Mouse (Mus musculus): ENCODE data around the gene Mrps10. TPM values are rescaled to one million over a fixed set of nuclear protein-coding genes. Genes with fewer than 3 reads are reported as not detected.

Gene Mrps10
- polyA plus RNA-seq, 1 experiment from 2014 or later: 31.7 TPM

- H3K4me1 ChIP-seq (ENCODE audit: control insufficient read depth, low read depth, low read length): peaks cover 5% of the 10 kb centered on the region; the same call in 1 of the 2 replicates
- H3K4me3 ChIP-seq (ENCODE audit: low read depth, low read length): no peak overlapping the region
- WGBS (ENCODE audit: insufficient replicate concordance): 6% methylated on average over 4 of the region's 4 CpGs
- H3K9ac ChIP-seq (ENCODE audit: low read depth, low read length): no peak overlapping the region
- no peaks in the 10 kb centered on the region for H3K9me3 ChIP-seq (replicated peaks; ENCODE audit: control insufficient read depth, low read length)
- peak; percentile 58; the same call in 1 of the 2 replicates for ATAC-seq (ENCODE audit: low read depth)
- H3K36me3 ChIP-seq (ENCODE audit: control insufficient read depth, insufficient read depth): peaks cover 10% of the 10 kb centered on the region; the same call in 1 of the 2 replicates
- no peaks in the 10 kb centered on the region for H3K27me3 ChIP-seq (ENCODE audit: control insufficient read depth, insufficient read depth, low read depth, low read length)
- no peak overlapping the region for H3K4me2 ChIP-seq (ENCODE audit: low read depth, low read length)
- no peak overlapping the region for H3K27ac ChIP-seq (ENCODE audit: low read length)
Measured at GRCm38 (mm10) chr17:47371451-47371850, 2.8 kb downstream of the Mrps10 start.

GRCm38 (mm10) chr17:47373991-47374390 lies 5.3 kb downstream of the Mrps10 start:
- Histone ChIP-seq H3K4me1 (ENCODE audit: control insufficient read depth, low read depth, low read length) (peaks cover 5% of the 10 kb centered on the region; the same call in 1 of the 2 replicates), H3K9me3 (replicated peaks; ENCODE audit: control insufficient read depth, low read length) (no peaks in the 10 kb centered on the region), H3K27ac (ENCODE audit: low read length) (no peak overlapping the region), H3K9ac (ENCODE audit: low read depth, low read length) (no peak overlapping the region), H3K36me3 (ENCODE audit: control insufficient read depth, insufficient read depth) (peaks cover 13% of the 10 kb centered on the region; the same call in 1 of the 2 replicates), H3K27me3 (ENCODE audit: control insufficient read depth, insufficient read depth, low read depth, low read length) (no peaks in the 10 kb centered on the region), H3K4me3 (ENCODE audit: low read depth, low read length) (no peak overlapping the region), H3K4me2 (ENCODE audit: low read depth, low read length) (no peak overlapping the region)
- 79% methylated on average over 6 of the region's 6 CpGs for WGBS (ENCODE audit: insufficient replicate concordance)
- no peak for ATAC-seq (ENCODE audit: low read depth)

GRCm38 (mm10) chr17:47376779-47377280 lies 8.1 kb downstream of the Mrps10 start:
- H3K27me3 ChIP-seq (ENCODE audit: control insufficient read depth, insufficient read depth, low read depth, low read length): no peaks in the 10 kb centered on the region
- no peak overlapping the region for H3K27ac ChIP-seq (ENCODE audit: low read length)
- H3K4me1 ChIP-seq (ENCODE audit: control insufficient read depth, low read depth, low read length): no peaks in the 10 kb centered on the region
- H3K4me2 ChIP-seq (ENCODE audit: low read depth, low read length): no peak overlapping the region
- WGBS (ENCODE audit: insufficient replicate concordance): 74% methylated on average over 6 of the region's 6 CpGs
- no peak overlapping the region for H3K4me3 ChIP-seq (ENCODE audit: low read depth, low read length)
- no peak for ATAC-seq (ENCODE audit: low read depth)
- H3K9me3 ChIP-seq (replicated peaks; ENCODE audit: control insufficient read depth, low read length): no peaks in the 10 kb centered on the region
- peaks cover 13% of the 10 kb centered on the region; the same call in 1 of the 2 replicates for H3K36me3 ChIP-seq (ENCODE audit: control insufficient read depth, insufficient read depth)
- no peak overlapping the region for H3K9ac ChIP-seq (ENCODE audit: low read depth, low read length)

GRCm38 (mm10) chr17:47378133-47378532 lies 9.4 kb downstream of the Mrps10 start:
- H3K27ac ChIP-seq (ENCODE audit: low read length): no peak overlapping the region
- H3K4me2 ChIP-seq (ENCODE audit: low read depth, low read length): no peak overlapping the region
- peaks cover 13% of the 10 kb centered on the region; the same call in 1 of the 2 replicates for H3K36me3 ChIP-seq (ENCODE audit: control insufficient read depth, insufficient read depth)
- no peaks in the 10 kb centered on the region for H3K9me3 ChIP-seq (replicated peaks; ENCODE audit: control insufficient read depth, low read length)
- H3K27me3 ChIP-seq (ENCODE audit: control insufficient read depth, insufficient read depth, low read depth, low read length): no peaks in the 10 kb centered on the region
- H3K4me1 ChIP-seq (ENCODE audit: control insufficient read depth, low read depth, low read length): no peaks in the 10 kb centered on the region
- no peak overlapping the region for H3K4me3 ChIP-seq (ENCODE audit: low read depth, low read length)
- 81% methylated on average over 15 of the region's 15 CpGs for WGBS (ENCODE audit: insufficient replicate concordance)
- H3K9ac ChIP-seq (ENCODE audit: low read depth, low read length): no peak overlapping the region
- no peak for ATAC-seq (ENCODE audit: low read depth)

GRCm38 (mm10) chr17:47381917-47382316 lies 13.2 kb downstream of the Mrps10 start:
- H3K4me3 ChIP-seq (ENCODE audit: low read depth, low read length): no peak overlapping the region
- H3K9ac ChIP-seq (ENCODE audit: low read depth, low read length): no peak overlapping the region
- 72% methylated on average over 11 of the region's 11 CpGs for WGBS (ENCODE audit: insufficient replicate concordance)
- ATAC-seq (ENCODE audit: low read depth): no peak
- H3K9me3 ChIP-seq (replicated peaks; ENCODE audit: control insufficient read depth, low read length): no peaks in the 10 kb centered on the region; the same call in 1 of the 2 replicates
- H3K4me1 ChIP-seq (ENCODE audit: control insufficient read depth, low read depth, low read length): no peaks in the 10 kb centered on the region
- no peak overlapping the region for H3K27ac ChIP-seq (ENCODE audit: low read length)
- no peak overlapping the region for H3K4me2 ChIP-seq (ENCODE audit: low read depth, low read length)
- H3K36me3 ChIP-seq (ENCODE audit: control insufficient read depth, insufficient read depth): no peaks in the 10 kb centered on the region
- no peaks in the 10 kb centered on the region for H3K27me3 ChIP-seq (ENCODE audit: control insufficient read depth, insufficient read depth, low read depth, low read length)

- Histone ChIP-seq H3K9me3 (replicated peaks; ENCODE audit: control insufficient read depth, low read length) (no peaks in the 10 kb centered on the region; the same call in 1 of the 2 replicates), H3K9ac (ENCODE audit: low read depth, low read length) (no peak overlapping the region), H3K27ac (ENCODE audit: low read length) (no peak overlapping the region), H3K36me3 (ENCODE audit: control insufficient read depth, insufficient read depth) (no peaks in the 10 kb centered on the region), H3K4me3 (ENCODE audit: low read depth, low read length) (no peak overlapping the region), H3K4me1 (ENCODE audit: control insufficient read depth, low read depth, low read length) (no peaks in the 10 kb centered on the region), H3K27me3 (ENCODE audit: control insufficient read depth, insufficient read depth, low read depth, low read length) (no peaks in the 10 kb centered on the region), H3K4me2 (ENCODE audit: low read depth, low read length) (no peak overlapping the region)
- 63% methylated on average over 4 of the region's 4 CpGs for WGBS (ENCODE audit: insufficient replicate concordance)
- no peak; the same call in 1 of the 2 replicates for ATAC-seq (ENCODE audit: low read depth)
Measured at GRCm38 (mm10) chr17:47383266-47383665, 14.6 kb downstream of the Mrps10 start.

- no peak for ATAC-seq (ENCODE audit: low read depth)
- Histone ChIP-seq H3K4me1 (ENCODE audit: control insufficient read depth, low read depth, low read length) (no peaks in the 10 kb centered on the region), H3K4me3 (ENCODE audit: low read depth, low read length) (no peak overlapping the region), H3K36me3 (ENCODE audit: control insufficient read depth, insufficient read depth) (no peaks in the 10 kb centered on the region), H3K9ac (ENCODE audit: low read depth, low read length) (no peak overlapping the region), H3K9me3 (replicated peaks; ENCODE audit: control insufficient read depth, low read length) (no peaks in the 10 kb centered on the region; the same call in 1 of the 2 replicates), H3K4me2 (ENCODE audit: low read depth, low read length) (no peak overlapping the region), H3K27me3 (ENCODE audit: control insufficient read depth, insufficient read depth, low read depth, low read length) (no peaks in the 10 kb centered on the region), H3K27ac (ENCODE audit: low read length) (no peak overlapping the region)
- 76% methylated on average over 3 of the region's 3 CpGs for WGBS (ENCODE audit: insufficient replicate concordance)
Measured at GRCm38 (mm10) chr17:47384064-47384463, 15.4 kb downstream of the Mrps10 start.

GRCm38 (mm10) chr17:47385145-47385544 lies 16.5 kb downstream of the Mrps10 start, which contains the start of gene Guca1b:
Guca1b (plus strand) TSS chr17:47385393.
- Histone ChIP-seq H3K36me3 (ENCODE audit: control insufficient read depth, insufficient read depth) (no peaks in the 10 kb centered on the region), H3K4me2 (ENCODE audit: low read depth, low read length) (no peak within 1 kb of the TSS), H3K4me3 (ENCODE audit: low read depth, low read length) (no peak within 1 kb of the TSS), H3K27me3 (ENCODE audit: control insufficient read depth, insufficient read depth, low read depth, low read length) (no peaks in the 10 kb centered on the region), H3K27ac (ENCODE audit: low read length) (no peak within 1 kb of the TSS), H3K9ac (ENCODE audit: low read depth, low read length) (no peak within 1 kb of the TSS), H3K9me3 (replicated peaks; ENCODE audit: control insufficient read depth, low read length) (no peaks in the 10 kb centered on the region; the same call in 1 of the 2 replicates), H3K4me1 (ENCODE audit: control insufficient read depth, low read depth, low read length) (no peaks in the 10 kb centered on the region)
- WGBS (ENCODE audit: insufficient replicate concordance): 42% methylated on average over 10 of the region's 10 CpGs
- ATAC-seq (ENCODE audit: low read depth): no peak

GRCm38 (mm10) chr17:47386649-47387048 lies 18.0 kb downstream of the Mrps10 start:
- Histone ChIP-seq H3K4me1 (ENCODE audit: control insufficient read depth, low read depth, low read length) (no peaks in the 10 kb centered on the region), H3K4me2 (ENCODE audit: low read depth, low read length) (no peak overlapping the region), H3K27ac (ENCODE audit: low read length) (no peak overlapping the region), H3K27me3 (ENCODE audit: control insufficient read depth, insufficient read depth, low read depth, low read length) (no peaks in the 10 kb centered on the region), H3K9me3 (replicated peaks; ENCODE audit: control insufficient read depth, low read length) (no peaks in the 10 kb centered on the region; the same call in 1 of the 2 replicates), H3K4me3 (ENCODE audit: low read depth, low read length) (no peak overlapping the region), H3K9ac (ENCODE audit: low read depth, low read length) (no peak overlapping the region), H3K36me3 (ENCODE audit: control insufficient read depth, insufficient read depth) (no peaks in the 10 kb centered on the region)
- ATAC-seq (ENCODE audit: low read depth): no peak
- whole genome bisulfite sequencing (ENCODE audit: insufficient replicate concordance): 53% methylated on average over 4 of the region's 4 CpGs

Data from liver, embryonic 16.5 days (tissue).